Mouse (Mus musculus): Measurements from ENCODE around the gene Bicd2. TPM values are rescaled to one million over a fixed set of nuclear protein-coding genes. Genes with fewer than 3 reads are reported as not detected.

Gene Bicd2
- polyA plus RNA-seq, 1 experiment from 2014 or later, result 6.5 TPM

- Histone ChIP-seq H3K9me3 (replicated peaks; ENCODE audit: control insufficient read depth, low read length) (no peaks in the 10 kb centered on the region), H3K9ac (ENCODE audit: low read depth, low read length) (peak overlapping the region; percentile 28; the same call in 1 of the 2 replicates), H3K36me3 (ENCODE audit: control insufficient read depth, insufficient read depth) (no peaks in the 10 kb centered on the region), H3K4me3 (ENCODE audit: low read depth, low read length) (peak overlapping the region; percentile 53), H3K27me3 (ENCODE audit: control insufficient read depth, insufficient read depth, low read depth, low read length) (no peaks in the 10 kb centered on the region), H3K4me1 (ENCODE audit: control insufficient read depth, low read depth, low read length) (peaks cover 16% of the 10 kb centered on the region), H3K27ac (ENCODE audit: low read length) (peak overlapping the region; percentile 63), H3K4me2 (ENCODE audit: low read depth, low read length) (peak overlapping the region; percentile 39)
- no peak for ATAC-seq (ENCODE audit: low read depth)
- WGBS (ENCODE audit: insufficient replicate concordance), result 36% methylated on average over 4 of the region's 4 CpGs
Observed at GRCm38 (mm10) chr13:49308206-49308605, 33.2 kb upstream of the Bicd2 start.

DNA sequence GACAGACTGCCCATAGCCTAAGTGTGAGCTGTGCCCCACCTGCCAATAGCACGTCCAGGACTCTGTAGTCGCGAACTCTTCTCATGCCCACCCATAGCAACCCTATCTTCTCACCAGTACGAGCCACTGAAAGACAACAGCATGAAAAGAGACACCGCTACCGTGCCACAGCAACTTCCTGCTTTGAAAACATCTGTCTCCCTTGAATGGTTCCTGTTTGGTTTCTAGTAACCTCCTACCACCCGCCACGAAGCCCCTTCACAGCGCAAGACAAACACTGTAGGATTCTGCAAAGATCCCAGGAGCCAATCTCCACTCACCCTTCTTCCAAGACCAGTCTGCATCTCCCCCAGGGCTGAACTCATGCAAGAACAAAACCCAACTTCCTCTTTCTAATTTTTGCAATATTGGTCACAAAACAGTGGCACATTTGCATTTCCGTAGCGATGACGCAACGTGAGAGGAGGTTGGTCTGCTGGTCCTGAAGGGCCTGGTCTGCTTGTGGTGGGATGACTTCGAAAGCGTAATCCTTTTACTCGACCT is 32.5 kb upstream of the Bicd2 start:
- Histone ChIP-seq H3K27ac (ENCODE audit: low read length) (peak overlapping the region; percentile 63), H3K9ac (ENCODE audit: low read depth, low read length) (peak overlapping the region; percentile 28; the same call in 1 of the 2 replicates), H3K4me2 (ENCODE audit: low read depth, low read length) (peak overlapping the region; percentile 39), H3K27me3 (ENCODE audit: control insufficient read depth, insufficient read depth, low read depth, low read length) (no peaks in the 10 kb centered on the region), H3K4me1 (ENCODE audit: control insufficient read depth, low read depth, low read length) (peaks cover 16% of the 10 kb centered on the region), H3K36me3 (ENCODE audit: control insufficient read depth, insufficient read depth) (no peaks in the 10 kb centered on the region), H3K4me3 (ENCODE audit: low read depth, low read length) (peak overlapping the region; percentile 53), H3K9me3 (replicated peaks; ENCODE audit: control insufficient read depth, low read length) (no peaks in the 10 kb centered on the region)
- peak; percentile 19; the same call in 1 of the 2 replicates for ATAC-seq (ENCODE audit: low read depth)
- 16% methylated on average over 16 of the region's 16 CpGs for WGBS (ENCODE audit: insufficient replicate concordance)

DNA sequence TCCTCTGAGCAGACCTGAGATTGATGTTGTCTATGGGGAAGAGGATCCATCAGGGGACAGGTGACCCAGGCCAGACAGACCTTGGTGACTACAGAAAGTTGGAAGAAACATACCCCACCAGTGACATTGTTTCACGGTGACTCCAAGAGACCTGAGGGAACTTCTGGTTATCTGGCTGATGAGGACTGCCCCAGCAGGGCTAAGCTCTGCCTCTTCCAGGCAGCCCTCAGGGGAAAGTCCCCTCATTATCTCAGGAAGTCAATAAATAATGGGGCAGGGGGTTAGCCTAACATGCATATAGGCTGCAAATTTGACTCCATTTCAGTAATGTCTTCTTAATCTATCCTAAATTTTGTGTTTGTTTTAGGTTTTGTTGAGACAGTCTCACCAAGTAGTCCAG is 31.9 kb upstream of the Bicd2 start:
- no peak overlapping the region for H3K27ac ChIP-seq (ENCODE audit: low read length)
- WGBS (ENCODE audit: insufficient replicate concordance), result 5% methylated on average over 1 of the region's 1 CpGs
- no peak overlapping the region for H3K4me3 ChIP-seq (ENCODE audit: low read depth, low read length)

DNA sequence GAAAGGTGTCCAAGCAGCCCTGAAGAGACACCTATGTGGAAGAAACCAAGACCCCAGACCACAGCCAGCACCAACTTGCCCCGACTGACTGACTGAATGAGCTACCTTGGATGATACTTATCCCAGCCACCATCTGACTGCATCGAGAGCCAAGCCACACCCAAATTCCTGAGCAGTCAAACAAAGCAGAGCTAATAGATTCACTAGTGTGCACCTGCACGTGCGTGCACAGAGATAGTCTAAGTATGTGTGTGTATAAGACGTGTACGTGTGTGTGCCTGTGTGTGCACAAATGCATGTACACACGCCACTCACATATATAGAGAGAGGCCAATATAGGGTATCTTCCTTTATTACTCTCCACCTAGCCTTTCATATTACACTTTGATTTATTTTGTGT is 29.7 kb upstream of the Bicd2 start:
- H3K4me2 ChIP-seq (ENCODE audit: low read depth, low read length), result no peak overlapping the region
- peaks cover 16% of the 10 kb centered on the region for H3K4me1 ChIP-seq (ENCODE audit: control insufficient read depth, low read depth, low read length)
- WGBS (ENCODE audit: insufficient replicate concordance), result 56% methylated on average over 7 of the region's 7 CpGs
- H3K9ac ChIP-seq (ENCODE audit: low read depth, low read length), result no peak overlapping the region
- ATAC-seq (ENCODE audit: low read depth), result no peak
- H3K9me3 ChIP-seq (replicated peaks; ENCODE audit: control insufficient read depth, low read length), result no peaks in the 10 kb centered on the region
- H3K36me3 ChIP-seq (ENCODE audit: control insufficient read depth, insufficient read depth), result no peaks in the 10 kb centered on the region
- H3K27me3 ChIP-seq (ENCODE audit: control insufficient read depth, insufficient read depth, low read depth, low read length), result no peaks in the 10 kb centered on the region
- H3K4me3 ChIP-seq (ENCODE audit: low read depth, low read length), result no peak overlapping the region
- H3K27ac ChIP-seq (ENCODE audit: low read length), result no peak overlapping the region

More for the DNA sequence above, 31.9 kb upstream of the Bicd2 start:
- H3K4me2 ChIP-seq (ENCODE audit: low read depth, low read length), result no peak overlapping the region
- no peak overlapping the region for H3K9ac ChIP-seq (ENCODE audit: low read depth, low read length)
- no peaks in the 10 kb centered on the region for H3K36me3 ChIP-seq (ENCODE audit: control insufficient read depth, insufficient read depth)
- H3K4me1 ChIP-seq (ENCODE audit: control insufficient read depth, low read depth, low read length), result peaks cover 16% of the 10 kb centered on the region
- no peaks in the 10 kb centered on the region for H3K9me3 ChIP-seq (replicated peaks; ENCODE audit: control insufficient read depth, low read length)
- no peak for ATAC-seq (ENCODE audit: low read depth)
- no peaks in the 10 kb centered on the region for H3K27me3 ChIP-seq (ENCODE audit: control insufficient read depth, insufficient read depth, low read depth, low read length)

GRCm38 (mm10) chr13:49316386-49317162 is 24.8 kb upstream of the Bicd2 start:
- Histone ChIP-seq H3K27ac (ENCODE audit: low read length) (no peak overlapping the region), H3K9me3 (replicated peaks; ENCODE audit: control insufficient read depth, low read length) (no peaks in the 10 kb centered on the region), H3K4me3 (ENCODE audit: low read depth, low read length) (no peak overlapping the region), H3K9ac (ENCODE audit: low read depth, low read length) (no peak overlapping the region), H3K4me2 (ENCODE audit: low read depth, low read length) (no peak overlapping the region), H3K36me3 (ENCODE audit: control insufficient read depth, insufficient read depth) (no peaks in the 10 kb centered on the region), H3K27me3 (ENCODE audit: control insufficient read depth, insufficient read depth, low read depth, low read length) (no peaks in the 10 kb centered on the region), H3K4me1 (ENCODE audit: control insufficient read depth, low read depth, low read length) (no peaks in the 10 kb centered on the region)
- ATAC-seq (ENCODE audit: low read depth), result no peak
- 62% methylated on average over 9 of the region's 9 CpGs for WGBS (ENCODE audit: insufficient replicate concordance)

GRCm38 (mm10) chr13:49317508-49317907 is 23.9 kb upstream of the Bicd2 start:
- H3K9me3 ChIP-seq (replicated peaks; ENCODE audit: control insufficient read depth, low read length), result no peaks in the 10 kb centered on the region
- H3K36me3 ChIP-seq (ENCODE audit: control insufficient read depth, insufficient read depth), result no peaks in the 10 kb centered on the region
- H3K27me3 ChIP-seq (ENCODE audit: control insufficient read depth, insufficient read depth, low read depth, low read length), result no peaks in the 10 kb centered on the region
- no peak overlapping the region for H3K27ac ChIP-seq (ENCODE audit: low read length)
- no peaks in the 10 kb centered on the region; the same call in 1 of the 2 replicates for H3K4me1 ChIP-seq (ENCODE audit: control insufficient read depth, low read depth, low read length)
- no peak overlapping the region for H3K4me2 ChIP-seq (ENCODE audit: low read depth, low read length)
- no peak overlapping the region for H3K4me3 ChIP-seq (ENCODE audit: low read depth, low read length)
- no peak for ATAC-seq (ENCODE audit: low read depth)
- WGBS (ENCODE audit: insufficient replicate concordance), result 66% methylated on average over 6 of the region's 6 CpGs
- H3K9ac ChIP-seq (ENCODE audit: low read depth, low read length), result no peak overlapping the region

DNA sequence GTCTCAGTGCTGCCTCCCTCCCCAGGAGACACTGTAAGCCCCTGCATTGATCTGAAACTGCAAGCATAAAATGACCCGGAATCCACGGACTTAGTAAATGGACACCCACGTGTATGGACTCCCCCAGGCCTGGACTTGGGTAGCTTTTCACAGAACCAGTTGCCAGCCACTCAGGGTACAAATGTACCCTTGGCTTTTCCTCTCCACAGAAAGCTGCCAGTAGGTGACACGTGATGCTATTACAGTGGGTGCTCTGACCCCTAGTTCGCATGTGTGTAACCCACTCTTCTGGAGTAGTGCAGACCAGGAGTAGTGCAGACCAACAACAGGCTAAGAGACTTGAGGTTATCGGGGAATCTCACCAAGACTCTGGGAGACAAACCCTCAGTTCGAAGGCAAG is 23.5 kb upstream of the Bicd2 start:
- H3K36me3 ChIP-seq (ENCODE audit: control insufficient read depth, insufficient read depth), result no peaks in the 10 kb centered on the region
- H3K9ac ChIP-seq (ENCODE audit: low read depth, low read length), result no peak overlapping the region
- no peaks in the 10 kb centered on the region for H3K9me3 ChIP-seq (replicated peaks; ENCODE audit: control insufficient read depth, low read length)
- H3K27ac ChIP-seq (ENCODE audit: low read length), result no peak overlapping the region
- 70% methylated on average over 7 of the region's 7 CpGs for WGBS (ENCODE audit: insufficient replicate concordance)
- no peak overlapping the region for H3K4me3 ChIP-seq (ENCODE audit: low read depth, low read length)
- H3K4me1 ChIP-seq (ENCODE audit: control insufficient read depth, low read depth, low read length), result no peaks in the 10 kb centered on the region; the same call in none of the 2 replicates
- H3K4me2 ChIP-seq (ENCODE audit: low read depth, low read length), result no peak overlapping the region
- no peaks in the 10 kb centered on the region for H3K27me3 ChIP-seq (ENCODE audit: control insufficient read depth, insufficient read depth, low read depth, low read length)
- no peak for ATAC-seq (ENCODE audit: low read depth)

- no peak for ATAC-seq (ENCODE audit: low read depth)
- no peak within 1 kb of the TSS for H3K27ac ChIP-seq (ENCODE audit: low read length)
- H3K27me3 ChIP-seq (ENCODE audit: control insufficient read depth, insufficient read depth, low read depth, low read length), result no peaks in the 10 kb centered on the region
- no peaks in the 10 kb centered on the region for H3K9me3 ChIP-seq (replicated peaks; ENCODE audit: control insufficient read depth, low read length)
- no peak within 1 kb of the TSS for H3K9ac ChIP-seq (ENCODE audit: low read depth, low read length)
- no peaks in the 10 kb centered on the region; the same call in none of the 2 replicates for H3K4me1 ChIP-seq (ENCODE audit: control insufficient read depth, low read depth, low read length)
- 19% methylated on average over 10 of the region's 10 CpGs for WGBS (ENCODE audit: insufficient replicate concordance)
- no peak within 1 kb of the TSS for H3K4me3 ChIP-seq (ENCODE audit: low read depth, low read length)
- no peak within 1 kb of the TSS for H3K4me2 ChIP-seq (ENCODE audit: low read depth, low read length)
- H3K36me3 ChIP-seq (ENCODE audit: control insufficient read depth, insufficient read depth), result no peaks in the 10 kb centered on the region
Observed at GRCm38 (mm10) chr13:49320040-49320439, 21.3 kb upstream of the Bicd2 start, which contains the start of gene Fgd3. Fgd3 (minus strand) TSS chr13:49320311.

DNA sequence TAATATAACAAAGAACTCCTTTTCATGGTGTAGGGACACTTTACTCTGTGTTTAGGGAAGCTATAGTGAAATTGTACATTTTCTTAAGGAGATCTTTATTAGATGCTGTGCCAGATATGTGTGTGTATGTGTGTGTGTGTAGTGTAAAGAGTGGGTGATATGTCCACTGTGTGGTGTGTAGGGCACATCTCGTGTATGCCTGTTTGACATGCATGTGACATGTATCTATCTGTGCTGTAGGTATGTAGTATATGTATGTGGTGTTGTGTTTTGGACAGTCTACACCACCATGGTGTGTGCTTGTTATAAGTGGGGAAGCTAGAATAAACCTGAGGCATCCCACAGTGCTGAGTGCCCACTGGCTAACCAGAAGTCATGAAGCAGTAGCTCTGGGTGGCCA is 20.9 kb upstream of the Bicd2 start:
- WGBS (ENCODE audit: insufficient replicate concordance), result 62% methylated on average over 1 of the region's 1 CpGs
- no peaks in the 10 kb centered on the region for H3K36me3 ChIP-seq (ENCODE audit: control insufficient read depth, insufficient read depth)
- H3K4me3 ChIP-seq (ENCODE audit: low read depth, low read length), result no peak overlapping the region
- H3K9me3 ChIP-seq (replicated peaks; ENCODE audit: control insufficient read depth, low read length), result no peaks in the 10 kb centered on the region
- no peak overlapping the region for H3K27ac ChIP-seq (ENCODE audit: low read length)
- H3K27me3 ChIP-seq (ENCODE audit: control insufficient read depth, insufficient read depth, low read depth, low read length), result no peaks in the 10 kb centered on the region
- no peak overlapping the region for H3K9ac ChIP-seq (ENCODE audit: low read depth, low read length)
- ATAC-seq (ENCODE audit: low read depth), result no peak
- H3K4me1 ChIP-seq (ENCODE audit: control insufficient read depth, low read depth, low read length), result no peaks in the 10 kb centered on the region; the same call in none of the 2 replicates
- H3K4me2 ChIP-seq (ENCODE audit: low read depth, low read length), result no peak overlapping the region
